Mouse (Mus musculus): Measurements from ENCODE around the gene Ergic1.

DNA sequence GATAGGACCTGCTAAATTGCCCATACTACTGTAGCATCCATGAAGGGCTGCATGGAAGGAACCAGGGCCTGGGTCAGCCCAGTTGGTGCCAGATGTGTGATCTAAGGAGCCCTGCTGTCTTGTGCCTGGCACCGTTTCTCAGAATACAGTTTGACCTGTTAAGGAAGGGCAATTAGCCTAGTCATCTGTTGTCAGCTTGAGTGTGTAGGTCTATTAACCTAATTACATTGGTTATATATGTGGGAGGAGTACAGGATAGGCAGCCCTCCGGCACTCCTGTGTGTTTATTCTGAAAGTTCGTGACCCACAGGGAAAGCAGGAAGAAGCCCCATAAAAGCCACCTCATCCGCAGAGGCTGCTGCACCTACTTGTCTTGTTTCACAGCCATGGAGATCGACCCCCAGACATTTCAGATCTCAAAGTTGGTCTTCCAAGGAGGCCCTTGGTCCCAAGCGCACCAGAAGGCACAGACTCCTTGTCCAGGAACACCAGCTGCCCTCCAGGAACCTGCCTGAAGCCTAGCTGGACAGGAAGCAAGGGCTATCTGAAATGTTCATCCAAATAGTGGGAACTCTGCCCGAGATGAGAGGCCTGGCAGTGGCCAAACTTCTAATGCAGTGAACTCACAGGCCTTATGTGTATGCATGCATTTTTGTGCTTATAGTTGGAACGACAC, 6.0 kb downstream of the Ergic1 start:
- TF ChIP-seq CTCF (IDR thresholded peaks at IDR 0.05; ENCODE audit: borderline replicate concordance, extremely low read depth, insufficient read depth, insufficient read length) (no peak), POLR2A (IDR thresholded peaks at IDR 0.05; ENCODE audit: borderline replicate concordance, extremely low read depth, insufficient read depth, insufficient read length, poor library complexity, severe bottlenecking) (no peak)

All from brain, embryonic 14.5 days (tissue).